ENCODE assay signal across 8 mouse cellular contexts in the genomic region with DNA sequence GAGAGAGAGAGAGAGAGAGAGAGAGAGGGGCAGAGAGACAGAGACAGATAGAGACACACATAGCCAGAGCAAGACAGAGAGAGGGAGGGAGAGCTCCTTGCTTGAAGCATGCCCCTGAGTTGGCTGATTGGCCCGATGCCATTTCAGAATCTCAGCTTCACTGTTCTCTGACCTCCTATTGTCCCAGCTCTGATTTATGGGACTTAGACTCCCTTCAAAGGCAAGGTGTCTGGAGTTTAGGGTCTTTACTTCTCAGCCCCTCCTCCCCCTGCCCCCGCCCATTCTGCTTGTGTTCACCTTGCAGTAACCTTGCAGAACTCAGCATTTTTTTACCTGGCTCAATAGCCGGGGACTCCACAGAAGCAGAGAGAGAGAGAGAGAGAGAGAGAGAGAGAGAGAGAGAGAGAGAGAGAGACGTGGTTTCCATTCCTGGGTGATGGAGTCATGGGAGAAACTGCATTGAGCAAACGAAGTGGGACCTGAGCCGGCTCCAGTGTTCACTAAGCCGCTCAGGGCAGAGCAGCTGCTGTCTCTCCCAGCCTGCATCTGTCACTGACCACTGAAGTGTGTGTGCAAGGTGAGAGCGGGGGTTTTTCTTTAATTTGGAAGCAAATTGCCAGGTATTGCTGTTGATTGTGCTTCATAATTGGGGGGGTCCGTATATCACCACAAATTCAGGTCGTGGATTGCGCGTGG.
DNase-seq lines count a peak whose midpoint lies in the region; ATAC-seq lines count a peak whose summit lies in the region.

No protein-coding gene starts in this region.

- H3K36me3 ChIP-seq in neural tube, embryonic 11.5 days (ENCODE audit: control insufficient read depth, insufficient read depth, low read length), result no peaks in the 10 kb centered on the region
- no peaks in the 10 kb centered on the region for H3K36me3 ChIP-seq in hindbrain, embryonic 11.5 days (ENCODE audit: control insufficient read depth, insufficient read depth, low read length)
- no peaks in the 10 kb centered on the region for H3K36me3 ChIP-seq in limb, embryonic 10.5 days
- H3K36me3 ChIP-seq in stomach, embryonic 16.5 days (ENCODE audit: control insufficient read depth, insufficient read depth, low read length), result no peaks in the 10 kb centered on the region

- peaks cover 4% of the 10 kb centered on the region; the same call in 1 of the 2 replicates for H3K4me1 ChIP-seq in neural tube, embryonic 11.5 days (ENCODE audit: control insufficient read depth, insufficient read depth, low read length)
- no peaks in the 10 kb centered on the region for H3K4me1 ChIP-seq in hindbrain, embryonic 11.5 days (replicated peaks; ENCODE audit: control insufficient read depth, insufficient read depth, low read length)
- H3K4me1 ChIP-seq in limb, embryonic 10.5 days, result peaks cover 26% of the 10 kb centered on the region
- H3K4me1 ChIP-seq in stomach, embryonic 16.5 days (ENCODE audit: control insufficient read depth, insufficient read depth, low read length), result peaks cover 24% of the 10 kb centered on the region

- no peak overlapping the region for H3K4me3 ChIP-seq in neural tube, embryonic 11.5 days (ENCODE audit: low read depth, low read length)
- no peak overlapping the region for H3K4me3 ChIP-seq in hindbrain, embryonic 11.5 days (ENCODE audit: low read depth, low read length)
- H3K4me3 ChIP-seq in limb, embryonic 10.5 days, result no peak overlapping the region
- no peak overlapping the region for H3K4me3 ChIP-seq in stomach, embryonic 16.5 days (replicated peaks; ENCODE audit: low read length)

- no peaks in the 10 kb centered on the region for H3K9me3 ChIP-seq in neural tube, embryonic 11.5 days (ENCODE audit: control insufficient read depth, low read length)
- no peaks in the 10 kb centered on the region for H3K9me3 ChIP-seq in hindbrain, embryonic 11.5 days (ENCODE audit: control insufficient read depth, low read length)
- H3K9me3 ChIP-seq in limb, embryonic 10.5 days (replicated peaks), result no peaks in the 10 kb centered on the region
- H3K9me3 ChIP-seq in stomach, embryonic 16.5 days (replicated peaks; ENCODE audit: control insufficient read depth, low read length), result no peaks in the 10 kb centered on the region

- DNase-seq in neural tube, embryonic 11.5 days (ENCODE audit: low spot score), result no peak
- DNase-seq in neural tube, embryonic 10.5 days (ENCODE audit: extremely low spot score, low spot score), result no peak
- DNase-seq in hindbrain, embryonic 11.5 days (ENCODE audit: low spot score), result no peak
- DNase-seq in limb, embryonic 10.5 days (ENCODE audit: low spot score), result no peak
- no peak for DNase-seq in natural killer cell, adult 2 months (ENCODE audit: low spot score in 2 of 2)
- DNase-seq in right cerebral cortex, adult 2 months (ENCODE audit: low spot score in 2 of 2), result no peak
- DNase-seq in adrenal gland, postnatal 25 days, result no peak

- H3K27me3 ChIP-seq in neural tube, embryonic 11.5 days (ENCODE audit: control insufficient read depth, insufficient read depth, low read length), result no peaks in the 10 kb centered on the region
- H3K27me3 ChIP-seq in hindbrain, embryonic 11.5 days (ENCODE audit: control insufficient read depth, insufficient read depth, low read length), result no peaks in the 10 kb centered on the region
- H3K27me3 ChIP-seq in limb, embryonic 10.5 days (ENCODE audit: low read depth, poor library complexity, severe bottlenecking), result no peaks in the 10 kb centered on the region
- H3K27me3 ChIP-seq in stomach, embryonic 16.5 days (ENCODE audit: control insufficient read depth, insufficient read depth, low read length), result no peaks in the 10 kb centered on the region

- no peak overlapping the region for H3K27ac ChIP-seq in neural tube, embryonic 11.5 days (ENCODE audit: low read depth, low read length)
- H3K27ac ChIP-seq in hindbrain, embryonic 11.5 days (ENCODE audit: low read depth, low read length), result no peak overlapping the region
- H3K27ac ChIP-seq in limb, embryonic 10.5 days, result peak overlapping the region; percentile 7; the same call in 1 of the 2 replicates
- no peak overlapping the region; the same call in 1 of the 2 replicates for H3K27ac ChIP-seq in stomach, embryonic 16.5 days (ENCODE audit: low read length)

- ATAC-seq in neural tube, embryonic 11.5 days (ENCODE audit: insufficient read depth, low FRiP score, low TSS enrichment), result peak; percentile 61
- peak; percentile 40; the same call in 1 of the 2 replicates for ATAC-seq in hindbrain, embryonic 11.5 days (ENCODE audit: low FRiP score)
- ATAC-seq in stomach, embryonic 16.5 days (ENCODE audit: insufficient read depth, low FRiP score), result peak; percentile 91; the same call in 1 of the 2 replicates

- 34% methylated on average over 12 of the region's 12 CpGs for WGBS in neural tube, embryonic 11.5 days
- 60% methylated on average over 12 of the region's 12 CpGs for WGBS in hindbrain, embryonic 11.5 days
- 44% methylated on average over 12 of the region's 12 CpGs for WGBS in limb, embryonic 10.5 days
- 27% methylated on average over 12 of the region's 12 CpGs for WGBS in stomach, embryonic 16.5 days

- 0 out of 2 replicates have a peak overlapping the region, but pooled peaks have one; percentile 5 for H3K4me2 ChIP-seq in neural tube, embryonic 11.5 days (ENCODE audit: low read depth)
- H3K4me2 ChIP-seq in hindbrain, embryonic 11.5 days (replicated peaks; ENCODE audit: low read depth, low read length), result no peak overlapping the region
- peak overlapping the region; percentile 22 for H3K4me2 ChIP-seq in stomach, embryonic 16.5 days (ENCODE audit: low read depth, low read length)

- no peak overlapping the region for H3K9ac ChIP-seq in neural tube, embryonic 11.5 days (ENCODE audit: low read length)
- H3K9ac ChIP-seq in hindbrain, embryonic 11.5 days (ENCODE audit: low read depth, low read length), result no peak overlapping the region
- H3K9ac ChIP-seq in stomach, embryonic 16.5 days (ENCODE audit: low read length), result no peak overlapping the region

Comparison
In these comparisons a context has a peak if more than half of its experiments do, and no peak if none do; other contexts are left out.
1. ATAC-seq: peak in every context shown above with its lines; median percentile 91 in stomach, embryonic 16.5 days; 61 in neural tube, embryonic 11.5 days; 40 in hindbrain, embryonic 11.5 days.